Mouse (Mus musculus) forelimb bud, embryonic 11.5 days (tissue): ENCODE data around the gene Tnfaip8l1.

ENCODE experiments used
- DNase-seq: peaks from one replicate; pipeline ENCODE4 v3.0.0-alpha.2; 2012; ENCODE audit warnings: low read depth, low spot score

Gene Tnfaip8l1

DNA sequence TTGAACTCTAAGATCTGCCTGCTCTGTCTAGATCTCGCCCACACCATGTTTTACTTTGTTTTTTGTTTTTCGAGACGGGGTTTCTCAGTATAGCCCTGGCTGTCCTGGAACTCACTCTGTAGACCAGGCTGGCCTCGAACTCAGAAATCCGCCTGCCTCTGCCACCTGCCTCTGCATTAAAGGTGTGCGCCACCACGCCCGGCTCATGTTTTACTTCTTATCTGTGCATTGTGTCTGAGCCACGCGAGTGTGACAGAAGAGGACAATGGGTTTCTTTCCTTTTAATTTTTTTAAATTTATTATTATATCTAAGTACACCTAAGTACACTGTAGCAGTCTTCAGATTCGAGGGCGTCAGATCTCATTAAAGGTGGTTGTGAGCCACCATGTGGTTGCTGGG, 57.0 kb downstream of the Tnfaip8l1 start:
- DNase-seq = no peak

DNA sequence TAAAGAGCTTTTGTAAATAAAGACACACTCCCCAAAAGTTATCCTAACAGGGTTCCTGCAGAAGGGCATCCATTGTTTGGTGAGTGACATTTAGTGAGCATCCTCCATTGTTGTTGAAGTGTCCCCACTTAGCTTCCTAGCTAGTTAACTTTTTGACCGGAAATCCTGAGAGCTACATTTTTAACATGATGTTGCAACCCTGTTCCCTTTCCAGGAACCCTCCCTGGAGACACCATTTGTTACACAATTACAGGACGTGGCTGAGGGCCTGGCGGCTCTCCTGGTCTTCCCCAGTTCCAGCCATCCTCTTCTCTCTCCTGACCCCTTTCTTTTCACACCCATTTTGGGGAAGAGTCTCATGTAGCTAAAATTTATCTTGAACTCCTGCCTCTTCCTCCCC, 57.5 kb downstream of the Tnfaip8l1 start:
- no peak for DNase-seq
